Mouse (Mus musculus) cerebellum, adult 2 months (tissue): ENCODE results near the gene Sik2. TPM values are rescaled to one million over a fixed set of nuclear protein-coding genes. Genes with fewer than 3 reads are reported as not detected.

ENCODE experiments used
- DNase-seq, 2 experiments: peaks; one replicate each; pipeline ENCODE4 v3.0.0; 2021
- H3K27ac ChIP-seq: fragments of 200-500 bp; 2 replicates; pipeline ENCODE4 v1.5.1; 2012; ENCODE audit warnings: low read length, control low read depth, inconsistent platforms; ENCODE audit not compliant: insufficient read depth
- H3K27me3 ChIP-seq: fragments of 200-500 bp; 2 replicates; pipeline ENCODE4 v1.6.1; 2012; ENCODE audit warnings: inconsistent platforms, mild to moderate bottlenecking, low read length, moderate library complexity; ENCODE audit not compliant: control insufficient read depth, insufficient read depth
- H3K4me1 ChIP-seq: fragments of 200-500 bp; 2 replicates; pipeline ENCODE4 v1.6.1; 2011; ENCODE audit warnings: low read length; ENCODE audit not compliant: control insufficient read depth, insufficient read depth
- H3K4me3 ChIP-seq: fragments of 200-500 bp; replicated peaks from 2 replicates; pipeline ENCODE3; 2011; ENCODE audit warnings: mild to moderate bottlenecking, low read depth, low read length, control low read depth; ENCODE audit not compliant: insufficient read depth
- CTCF ChIP-seq: fragments of 200-500 bp; IDR thresholded peaks from 2 replicates; pipeline ENCODE4 v1.5.1; 2011; ENCODE audit warnings: low read depth, mild to moderate bottlenecking, control low read depth, low read length, moderate library complexity, borderline replicate concordance; ENCODE audit not compliant: insufficient read depth
- POLR2A ChIP-seq: fragments of 200-500 bp; IDR thresholded peaks from 2 replicates; pipeline ENCODE4 v1.6.1; 2011; ENCODE audit warnings: low read length, control low read depth, borderline replicate concordance; ENCODE audit not compliant: insufficient read depth
- WGBS: fragments of 180-500 bp; shearing (Covaris S2); methylation state at CpG from one replicate; pipeline ENCODE4 v1.1.7; 2018; 5-methylcytosine and 5-hydroxymethylcytosine counted together
- polyA plus RNA-seq: library from polyadenylated mRNA; depleted of rRNA; stranded (reverse); fragments of >200 nt; gene quantifications from 2 replicates; pipeline ENCODE4 v1.2.3, GENCODE M21; 2012

The Sik2 gene
- polyA plus RNA-seq, 1 experiment = 23.6 TPM

DNA sequence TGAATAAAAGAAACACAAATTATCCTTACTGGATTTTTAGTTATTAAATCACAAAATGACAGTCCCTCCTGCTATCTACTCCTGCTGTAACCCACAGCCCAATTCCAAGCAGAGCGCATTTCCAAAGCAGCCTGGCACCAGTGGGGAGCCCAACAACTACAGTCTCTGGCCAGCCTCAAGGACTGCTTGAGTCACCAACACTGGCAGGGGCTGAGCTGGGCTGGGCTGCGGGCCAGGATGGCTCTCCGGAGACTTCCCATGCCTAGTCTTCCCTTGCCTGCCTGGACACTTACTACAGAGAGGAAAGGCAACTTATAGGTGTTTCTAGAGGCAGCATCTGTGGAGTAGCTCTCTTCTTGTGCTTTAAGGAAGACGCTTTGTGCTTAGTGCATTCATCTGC, 115.2 kb downstream of the Sik2 start:
- H3K4me3 ChIP-seq = no peak overlapping the region
- H3K27ac ChIP-seq = no peak overlapping the region
- WGBS = 9% methylated on average over 4 of the region's 4 CpGs
- peak; percentile 95 to 98 for DNase-seq
- no peaks in the 10 kb centered on the region for H3K27me3 ChIP-seq
- TF ChIP-seq POLR2A = no peak
- no peak for TF ChIP-seq CTCF
- H3K4me1 ChIP-seq = peaks cover 17% of the 10 kb centered on the region

DNA sequence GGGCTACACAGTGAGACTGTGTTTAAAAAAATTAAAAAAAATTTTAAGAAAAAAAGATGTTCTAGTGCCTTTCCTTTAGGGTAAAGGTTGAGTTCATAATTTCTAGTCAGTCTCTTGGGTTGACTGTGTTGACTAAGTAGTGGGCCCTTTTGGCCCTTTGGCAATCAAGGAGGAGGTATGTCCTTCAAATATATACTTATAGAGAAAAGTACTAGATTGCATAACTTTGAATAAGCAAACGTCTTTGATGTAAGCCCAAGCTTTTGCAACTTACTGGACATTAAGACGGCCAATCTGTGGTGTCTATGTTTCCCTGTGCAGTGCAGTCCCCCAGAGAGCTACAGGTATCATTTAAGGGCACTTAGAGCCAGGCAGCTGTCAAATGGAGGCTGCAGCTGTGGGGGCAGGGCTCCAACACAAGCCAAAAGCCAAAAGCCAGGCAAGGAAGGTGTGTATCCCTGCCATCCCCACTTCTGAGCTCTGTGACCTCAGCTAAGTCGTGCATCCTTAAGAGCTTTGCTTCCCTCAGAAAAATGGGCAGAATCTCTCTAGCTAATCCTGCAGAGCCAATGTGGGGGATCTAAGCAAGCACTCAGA, 118.3 kb downstream of the Sik2 start:
- peaks cover 26% of the 10 kb centered on the region for H3K4me1 ChIP-seq
- no peak for TF ChIP-seq POLR2A
- TF ChIP-seq CTCF = no peak
- no peaks in the 10 kb centered on the region for H3K27me3 ChIP-seq
- DNase-seq = no peak
- no peak overlapping the region for H3K4me3 ChIP-seq
- H3K27ac ChIP-seq = no peak overlapping the region
- WGBS = 92% methylated on average over 3 of the region's 3 CpGs

DNA sequence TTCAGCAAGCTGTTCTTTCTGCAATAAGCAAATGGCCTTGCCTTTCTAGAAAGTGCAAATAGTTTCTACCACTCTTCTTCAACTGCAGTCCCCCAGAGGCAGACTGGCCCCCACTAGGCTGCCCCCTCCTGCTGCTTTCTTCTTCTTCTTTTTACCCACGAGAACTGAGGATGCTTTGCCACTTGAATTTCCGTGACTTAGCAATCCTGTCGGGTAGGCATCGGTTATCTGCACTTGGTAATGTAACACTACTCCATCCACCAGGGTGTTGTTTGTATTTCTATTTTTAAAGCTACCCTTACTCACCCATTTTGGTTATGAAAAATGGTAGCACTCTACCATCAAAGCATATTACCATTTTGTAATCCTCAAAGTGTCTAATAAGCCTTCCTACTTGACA, 118.9 kb downstream of the Sik2 start:
- WGBS = 91% methylated on average over 4 of the region's 4 CpGs
- TF ChIP-seq CTCF = no peak
- TF ChIP-seq POLR2A = no peak
- no peak for DNase-seq
- Histone ChIP-seq H3K4me3 (no peak overlapping the region), H3K4me1 (peaks cover 32% of the 10 kb centered on the region), H3K27ac (no peak overlapping the region), H3K27me3 (no peaks in the 10 kb centered on the region)

DNA sequence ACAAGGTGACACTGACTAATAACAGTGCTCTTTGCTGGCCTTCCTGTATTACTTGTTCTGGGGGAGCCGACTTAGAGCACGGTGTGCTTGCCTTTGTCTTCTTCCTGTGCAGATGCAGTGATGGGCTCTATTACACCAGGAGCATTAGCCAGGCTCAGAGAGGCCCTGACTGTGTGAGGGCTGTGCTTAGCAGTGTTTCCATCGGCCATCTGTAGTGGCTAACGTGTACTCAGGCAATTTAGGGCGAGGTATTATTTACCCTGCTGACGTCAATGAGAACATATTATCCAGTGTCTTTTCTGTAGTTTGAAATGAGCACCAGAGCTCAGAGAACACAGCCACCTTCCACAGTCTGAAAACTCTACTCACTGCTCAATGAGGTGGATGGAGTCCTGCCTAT, 119.7 kb downstream of the Sik2 start:
- H3K4me3 ChIP-seq = no peak overlapping the region
- TF ChIP-seq POLR2A (no peak), CTCF (no peak)
- DNase-seq = peak in 1 of 2 experiments; percentile 48
- WGBS = 81% methylated on average over 6 of the region's 6 CpGs
- no peaks in the 10 kb centered on the region for H3K27me3 ChIP-seq
- no peak overlapping the region for H3K27ac ChIP-seq
- H3K4me1 ChIP-seq = peaks cover 32% of the 10 kb centered on the region

DNA sequence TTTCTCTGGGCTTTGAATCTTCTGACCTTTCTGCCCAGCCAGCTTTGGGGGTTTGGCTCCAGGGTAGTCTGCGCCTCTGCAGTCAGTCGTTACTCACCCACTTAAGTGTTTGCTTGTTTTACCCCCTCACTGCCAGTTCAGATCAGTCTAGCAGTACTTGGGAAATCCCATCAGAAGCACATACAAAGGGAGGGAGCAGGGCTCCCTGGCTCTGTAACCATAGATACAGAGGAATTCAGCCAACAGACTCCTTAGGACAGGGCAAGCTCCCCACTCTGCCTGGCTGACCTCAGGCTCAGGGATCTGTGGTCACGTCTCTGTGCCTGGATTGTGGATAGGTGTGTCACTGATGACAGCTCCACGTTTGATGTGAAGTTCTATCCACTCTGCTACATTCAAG, 121.5 kb downstream of the Sik2 start:
- TF ChIP-seq POLR2A = no peak
- no peak for TF ChIP-seq CTCF
- Histone ChIP-seq H3K27ac (no peak overlapping the region), H3K4me3 (no peak overlapping the region), H3K4me1 (peaks cover 25% of the 10 kb centered on the region), H3K27me3 (no peaks in the 10 kb centered on the region)
- 46% methylated on average over 4 of the region's 4 CpGs for WGBS
- peak in 1 of 2 experiments; percentile 41 for DNase-seq

DNA sequence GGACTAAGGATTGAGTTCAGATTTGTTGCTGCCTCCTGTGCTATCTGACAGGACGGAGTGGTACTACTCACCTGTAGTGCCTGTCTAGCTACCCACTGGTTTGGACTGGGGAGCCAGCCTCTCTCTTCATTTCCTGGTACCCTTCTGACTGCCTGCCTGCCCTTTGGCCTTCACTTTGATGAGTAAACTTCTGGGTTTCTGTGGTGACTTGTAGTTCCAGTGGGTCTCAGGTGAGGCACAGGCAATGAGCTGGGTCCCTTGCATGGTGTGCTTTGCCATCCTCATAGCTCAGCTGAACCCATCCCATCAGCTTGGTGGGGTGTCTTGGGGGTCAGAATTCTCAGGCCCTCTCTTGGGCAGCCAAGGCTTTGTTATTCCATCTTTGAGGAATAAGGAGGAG, 122.0 kb downstream of the Sik2 start:
- DNase-seq = no peak
- WGBS = 100% methylated on average over 1 of the region's 1 CpGs
- Histone ChIP-seq H3K27ac (no peak overlapping the region), H3K4me1 (peaks cover 25% of the 10 kb centered on the region), H3K27me3 (no peaks in the 10 kb centered on the region), H3K4me3 (no peak overlapping the region)
- TF ChIP-seq CTCF (no peak), POLR2A (no peak)

DNA sequence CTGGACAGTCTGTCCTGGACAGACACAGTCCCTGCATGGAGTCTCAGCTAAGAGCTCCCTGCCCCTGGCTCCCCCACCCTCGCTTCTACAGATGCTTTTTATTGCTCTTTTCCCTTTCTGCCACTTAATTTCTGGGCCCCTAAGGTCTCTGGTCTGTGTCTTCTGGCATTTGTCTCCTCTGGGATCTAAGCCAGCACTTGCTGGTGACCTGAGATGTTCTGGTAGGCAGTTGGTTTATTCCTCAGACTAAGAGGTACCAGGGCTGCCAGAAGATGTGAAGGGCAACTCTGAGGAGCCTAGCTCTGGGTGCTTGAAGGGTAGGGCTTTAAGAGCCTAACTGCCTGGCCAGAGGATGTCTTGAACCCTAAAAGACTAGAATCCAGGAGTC, 123.3 kb downstream of the Sik2 start:
- Histone ChIP-seq H3K27me3 (no peaks in the 10 kb centered on the region), H3K4me3 (no peak overlapping the region), H3K4me1 (peaks cover 25% of the 10 kb centered on the region), H3K27ac (peak overlapping the region; percentile 54)
- WGBS = 13% methylated on average over 1 of the region's 1 CpGs
- DNase-seq = peak; percentile 58 to 69
- TF ChIP-seq POLR2A (no peak), CTCF (no peak)

DNA sequence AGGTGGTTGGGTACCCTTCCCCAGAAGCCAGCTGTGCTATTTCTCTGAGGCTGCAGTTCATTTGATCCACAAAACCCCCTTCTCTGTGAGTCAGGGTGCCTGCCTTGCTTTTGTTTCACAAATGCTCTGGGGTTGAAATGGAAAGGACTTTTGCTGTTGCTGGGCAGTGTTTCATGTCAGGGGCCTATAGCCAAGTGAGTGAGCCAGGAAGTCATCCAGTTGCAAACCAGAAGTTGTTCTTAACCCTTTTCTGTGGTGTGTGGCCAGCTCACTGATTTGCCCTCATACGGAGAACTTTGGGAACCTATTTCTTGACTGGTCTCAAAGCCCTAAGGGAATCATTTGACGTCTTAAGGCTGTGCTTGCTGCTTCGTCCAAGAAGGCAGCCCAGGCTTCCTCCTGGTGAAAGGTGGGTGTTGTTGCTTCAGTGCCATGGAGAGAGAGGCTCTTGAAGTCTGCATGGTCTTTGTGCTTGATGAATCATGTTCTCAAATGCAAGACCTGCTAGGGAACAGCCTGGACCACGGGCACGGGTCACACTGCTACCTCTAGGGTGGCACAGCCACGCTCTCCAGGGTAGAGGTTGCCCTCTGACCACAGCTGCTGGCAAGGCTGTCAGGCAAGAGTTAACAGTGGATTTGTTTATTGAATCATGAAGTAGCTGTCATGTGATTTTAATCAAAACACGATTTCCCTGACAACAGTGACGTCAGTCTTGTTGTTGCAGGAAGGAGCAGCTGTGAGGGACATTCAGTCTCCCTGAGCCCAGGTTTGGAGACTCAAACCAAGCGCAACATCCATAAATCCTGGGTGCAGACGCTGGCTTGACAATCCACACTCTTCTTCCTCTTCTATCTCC, 123.9 kb downstream of the Sik2 start:
- H3K27me3 ChIP-seq = no peaks in the 10 kb centered on the region
- H3K27ac ChIP-seq = peak overlapping the region; percentile 32
- peaks cover 25% of the 10 kb centered on the region for H3K4me1 ChIP-seq
- 58% methylated on average over 10 of the region's 10 CpGs for WGBS
- no peak for TF ChIP-seq POLR2A
- TF ChIP-seq CTCF = no peak
- no peak overlapping the region for H3K4me3 ChIP-seq
- no peak for DNase-seq

DNA sequence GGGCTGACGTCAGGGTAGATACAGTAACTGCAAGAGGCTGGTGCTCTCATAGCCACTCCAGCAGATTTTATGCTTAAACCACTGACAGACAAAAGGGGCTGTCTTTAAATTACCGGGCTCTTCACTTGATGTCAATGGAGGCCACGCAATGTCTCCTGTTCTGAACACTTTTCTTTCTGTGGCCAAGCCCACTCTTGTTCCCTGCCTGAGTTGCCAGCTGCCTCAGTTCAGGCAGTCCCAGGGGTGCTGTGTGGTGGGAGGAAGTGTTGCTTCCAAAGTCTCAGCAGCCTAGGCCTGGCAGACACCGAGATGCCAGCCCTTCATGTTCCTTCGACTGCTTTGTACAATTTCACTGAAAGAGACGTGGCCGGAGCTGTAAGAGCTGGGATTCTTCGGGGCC, 124.8 kb downstream of the Sik2 start:
- Histone ChIP-seq H3K27ac (no peak overlapping the region), H3K4me3 (no peak overlapping the region), H3K4me1 (peaks cover 25% of the 10 kb centered on the region), H3K27me3 (no peaks in the 10 kb centered on the region)
- DNase-seq = no peak
- WGBS = 46% methylated on average over 8 of the region's 8 CpGs
- TF ChIP-seq CTCF (no peak), POLR2A (no peak)
